Mouse (Mus musculus) lung, postnatal 0 days (tissue): ENCODE data around the gene Arid5b. TPM values are rescaled to one million over a fixed set of nuclear protein-coding genes. Genes with fewer than 3 reads are reported as not detected.

Experiments
- ATAC-seq: fragments of 200-750 bp; cut with Nextera tagmentation; 2 replicates; pipeline ENCODE4 v1.8.0; 2017; ENCODE audit warnings: moderate library complexity
- DNase-seq: peaks from one replicate; pipeline ENCODE4 v3.0.0-alpha.2; 2016; ENCODE audit warnings: low spot score
- H3K27ac ChIP-seq: fragments of 300-500 bp; sonication (generic); 2 replicates; pipeline ENCODE4 v1.5.1; 2014; ENCODE audit warnings: antibody characterized with exemption, mild to moderate bottlenecking, low read length, mixed read lengths
- H3K27me3 ChIP-seq: fragments of 300-500 bp; sonication (generic); replicated peaks from 2 replicates; pipeline ENCODE4 v1.6.1; 2014; ENCODE audit warnings: low read length, mixed read lengths; ENCODE audit not compliant: insufficient read depth
- H3K36me3 ChIP-seq: fragments of 300-500 bp; sonication (generic); 2 replicates; pipeline ENCODE4 v1.6.1; 2014; ENCODE audit warnings: low read length, mixed read lengths; ENCODE audit not compliant: insufficient read depth
- H3K4me1 ChIP-seq: fragments of 300-500 bp; sonication (generic); 2 replicates; pipeline ENCODE4 v1.6.1; 2014; ENCODE audit warnings: antibody characterized with exemption, low read depth, low read length, mixed read lengths; ENCODE audit not compliant: insufficient read depth
- H3K4me2 ChIP-seq: fragments of 300-500 bp; sonication (generic); replicated peaks from 2 replicates; pipeline ENCODE4 v1.6.1; 2014; ENCODE audit warnings: low read depth, mild to moderate bottlenecking, low read length, moderate library complexity, mixed read lengths
- H3K4me3 ChIP-seq: fragments of 300-500 bp; sonication (generic); 2 replicates; pipeline ENCODE4 v1.5.1; 2014; ENCODE audit warnings: low read depth, low read length
- H3K9ac ChIP-seq: fragments of 300-500 bp; sonication (generic); replicated peaks from 2 replicates; pipeline ENCODE4 v1.6.1; 2014; ENCODE audit warnings: low read depth, mild to moderate bottlenecking
- H3K9me3 ChIP-seq: fragments of 300-500 bp; sonication (generic); 2 replicates; pipeline ENCODE4 v1.6.1; 2016; ENCODE audit warnings: low read length, mixed read lengths
- CTCF ChIP-seq: IDR thresholded peaks from 2 replicates; pipeline ENCODE4 v1.5.1; 2016; ENCODE audit warnings: antibody characterized with exemption, mild to moderate bottlenecking
- EP300 ChIP-seq: IDR thresholded peaks from 2 replicates; pipeline ENCODE4 v1.6.1; 2016; ENCODE audit warnings: antibody characterized with exemption, mild to moderate bottlenecking, control low read depth
- WGBS: fragments of 180-500 bp; shearing (Covaris S2); extraction: QIAGEN DNeasy Blood & Tissue Kit; methylation state at CpG from one replicate; pipeline ENCODE4 v1.1.7; 2014; 5-methylcytosine and 5-hydroxymethylcytosine counted together
- polyA plus RNA-seq: library from polyadenylated mRNA; unstranded; fragments of >200 nt; fragmentation: Nextera tagmentation; extraction: Ambion mirVana; gene quantifications from 2 replicates; pipeline ENCODE4 v1.2.1, GENCODE M21; 2015

The Arid5b gene
- polyA plus RNA-seq, 1 experiment from 2014 or later: 42.8 TPM

DNA sequence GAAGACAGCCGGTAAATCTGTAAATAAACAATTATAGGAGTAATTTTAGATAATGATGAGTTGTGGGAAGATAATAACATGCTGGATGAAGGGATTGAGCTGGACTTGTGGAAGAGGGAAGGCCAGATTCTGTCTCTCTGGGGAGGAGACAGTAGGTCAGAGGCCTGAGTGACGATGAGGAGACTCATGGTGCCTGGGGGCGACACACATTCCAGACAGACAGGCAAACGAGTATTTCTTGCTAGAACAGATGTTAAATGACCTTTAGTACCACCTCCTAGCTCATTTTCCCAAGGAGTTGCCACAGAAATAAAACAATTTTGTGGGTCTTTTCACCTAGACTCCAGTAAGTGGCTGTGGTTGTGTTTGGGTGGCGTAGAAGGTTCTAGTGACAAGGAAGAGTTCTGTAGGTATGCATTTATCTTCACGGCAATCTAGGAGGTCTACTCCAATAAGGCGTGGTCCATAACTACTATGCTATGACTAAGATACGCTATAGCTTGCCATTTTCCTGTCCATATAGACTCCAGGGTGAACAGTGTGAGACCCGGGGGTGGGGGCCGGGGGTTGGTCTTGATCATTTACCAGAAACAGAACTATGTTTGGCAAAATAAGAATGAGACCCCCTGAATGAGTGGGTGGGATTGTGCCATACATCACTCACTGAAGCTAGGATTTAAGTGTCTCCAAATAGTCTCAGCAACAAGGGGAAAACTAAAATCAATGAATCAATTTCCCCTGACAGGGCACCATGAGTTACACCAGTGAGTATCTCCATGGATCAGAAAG, 100.6 kb downstream of the Arid5b start:
- Histone ChIP-seq H3K4me3 (no peak overlapping the region), H3K9ac (no peak overlapping the region), H3K4me2 (no peak overlapping the region), H3K4me1 (no peaks in the 10 kb centered on the region; the same call in 1 of the 2 replicates), H3K9me3 (no peaks in the 10 kb centered on the region), H3K27ac (no peak overlapping the region), H3K27me3 (no peaks in the 10 kb centered on the region), H3K36me3 (no peaks in the 10 kb centered on the region)
- DNase-seq: peak; percentile 45
- TF ChIP-seq EP300 (no peak), CTCF (no peak)
- 79% methylated on average over 10 of the region's 10 CpGs for WGBS
- ATAC-seq: peak; percentile 59

DNA sequence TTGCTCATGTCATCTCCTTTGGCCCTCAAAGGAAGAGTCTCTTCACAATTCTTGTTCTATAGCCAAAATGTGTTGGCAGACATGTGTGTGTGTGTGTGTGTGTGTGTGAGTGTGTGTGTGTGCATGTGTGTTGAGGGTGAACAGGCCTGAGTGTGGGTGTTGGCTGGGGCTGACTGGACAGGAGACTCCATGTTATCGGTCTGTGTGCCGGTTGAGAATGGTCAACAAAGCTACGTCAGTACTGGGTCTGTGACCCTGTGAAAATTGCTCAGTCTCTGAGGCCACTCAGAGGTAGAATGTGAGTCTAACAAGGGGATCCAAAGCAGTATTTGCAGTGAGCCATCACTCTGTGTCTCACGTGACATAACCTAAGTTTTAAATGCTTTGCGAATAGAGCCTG, 102.7 kb downstream of the Arid5b start:
- no peak for TF ChIP-seq EP300
- TF ChIP-seq CTCF: no peak
- no peak overlapping the region for H3K4me2 ChIP-seq
- no peaks in the 10 kb centered on the region; the same call in 1 of the 2 replicates for H3K4me1 ChIP-seq
- no peaks in the 10 kb centered on the region for H3K27me3 ChIP-seq
- no peaks in the 10 kb centered on the region for H3K36me3 ChIP-seq
- H3K9ac ChIP-seq: no peak overlapping the region
- ATAC-seq: no peak
- no peak overlapping the region for H3K27ac ChIP-seq
- no peak for DNase-seq
- no peak overlapping the region for H3K4me3 ChIP-seq
- no peaks in the 10 kb centered on the region for H3K9me3 ChIP-seq
- WGBS: 91% methylated on average over 5 of the region's 5 CpGs

DNA sequence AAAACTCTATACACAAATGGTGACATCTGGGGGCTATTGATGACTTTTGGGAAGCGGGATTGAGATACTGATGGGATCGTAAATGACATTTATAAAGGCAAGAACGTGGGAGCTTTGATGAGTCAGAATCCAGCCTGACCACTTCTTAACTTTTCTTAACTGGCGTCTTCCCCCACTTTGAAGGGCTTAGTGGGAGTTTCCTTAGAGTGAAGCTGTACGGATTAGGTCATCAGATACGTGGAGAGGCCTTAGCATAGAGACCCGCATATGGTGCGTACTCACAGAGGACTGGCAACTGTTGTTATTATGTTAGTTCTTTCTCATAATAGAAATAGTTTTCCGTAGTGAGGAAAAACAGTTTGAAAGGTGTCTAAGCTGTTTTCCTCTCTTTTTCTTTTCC, 104.9 kb downstream of the Arid5b start:
- TF ChIP-seq CTCF (no peak), EP300 (no peak)
- no peaks in the 10 kb centered on the region for H3K9me3 ChIP-seq
- DNase-seq: peak; percentile 61
- ATAC-seq: peak; percentile 52; the same call in 1 of the 2 replicates
- WGBS: 48% methylated on average over 9 of the region's 9 CpGs
- H3K27me3 ChIP-seq: no peaks in the 10 kb centered on the region
- H3K27ac ChIP-seq: no peak overlapping the region
- no peaks in the 10 kb centered on the region for H3K36me3 ChIP-seq
- H3K4me2 ChIP-seq: no peak overlapping the region
- H3K4me3 ChIP-seq: no peak overlapping the region
- H3K9ac ChIP-seq: no peak overlapping the region
- H3K4me1 ChIP-seq: peaks cover 10% of the 10 kb centered on the region; the same call in 1 of the 2 replicates

DNA sequence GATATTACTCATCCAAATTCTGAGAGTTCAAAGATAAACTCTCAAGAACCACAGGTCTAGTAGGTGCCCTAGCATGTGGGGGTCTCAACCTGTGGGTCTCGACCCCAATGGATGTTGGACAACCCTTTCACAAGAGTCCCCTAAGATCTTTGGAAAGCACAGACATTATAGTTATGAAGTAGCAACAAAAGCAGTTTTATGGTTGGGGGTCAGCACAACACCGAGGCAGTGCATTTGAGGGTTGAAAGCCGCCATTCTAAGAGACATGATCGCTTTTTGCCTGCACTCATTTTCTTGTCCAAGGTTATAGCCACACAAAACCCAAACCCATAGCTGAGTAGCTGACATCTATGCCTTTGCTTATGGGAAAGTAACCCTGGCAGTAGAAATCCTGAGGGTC, 105.6 kb downstream of the Arid5b start:
- DNase-seq (no peak), ATAC-seq (no peak)
- TF ChIP-seq CTCF: no peak
- TF ChIP-seq EP300: no peak
- H3K4me3 ChIP-seq: no peak overlapping the region
- H3K4me1 ChIP-seq: peaks cover 11% of the 10 kb centered on the region; the same call in 1 of the 2 replicates
- no peaks in the 10 kb centered on the region for H3K36me3 ChIP-seq
- H3K9ac ChIP-seq: no peak overlapping the region
- H3K9me3 ChIP-seq: no peaks in the 10 kb centered on the region
- 98% methylated on average over 4 of the region's 4 CpGs for WGBS
- H3K4me2 ChIP-seq: no peak overlapping the region
- no peak overlapping the region for H3K27ac ChIP-seq
- H3K27me3 ChIP-seq: no peaks in the 10 kb centered on the region

DNA sequence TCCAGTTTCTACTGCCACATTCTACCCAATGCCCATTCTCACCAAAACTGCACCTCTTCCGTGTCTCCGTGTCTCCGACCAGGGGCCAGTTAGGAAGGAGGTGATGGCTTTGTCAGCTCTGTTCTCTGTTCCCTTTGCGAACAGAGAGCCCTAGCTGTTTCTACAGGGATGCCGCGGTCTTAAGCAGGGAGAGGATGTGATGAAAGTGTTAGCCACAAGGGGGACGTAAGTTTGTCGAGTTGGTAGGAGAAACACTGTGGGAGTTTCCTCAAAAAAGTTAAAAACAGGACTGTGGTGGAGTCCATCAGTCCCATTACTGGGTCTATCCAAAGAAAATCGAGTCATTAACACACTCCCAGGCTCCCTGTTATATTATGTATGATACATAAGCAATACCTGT, 106.6 kb downstream of the Arid5b start:
- 70% methylated on average over 9 of the region's 9 CpGs for whole genome bisulfite sequencing
- Histone ChIP-seq H3K36me3 (no peaks in the 10 kb centered on the region), H3K9ac (no peak overlapping the region), H3K4me1 (peaks cover 13% of the 10 kb centered on the region; the same call in 1 of the 2 replicates), H3K9me3 (no peaks in the 10 kb centered on the region), H3K27ac (no peak overlapping the region), H3K27me3 (no peaks in the 10 kb centered on the region), H3K4me3 (no peak overlapping the region), H3K4me2 (no peak overlapping the region)
- ATAC-seq (no peak), DNase-seq (no peak)
- TF ChIP-seq CTCF (peak; percentile 62), EP300 (no peak)

DNA sequence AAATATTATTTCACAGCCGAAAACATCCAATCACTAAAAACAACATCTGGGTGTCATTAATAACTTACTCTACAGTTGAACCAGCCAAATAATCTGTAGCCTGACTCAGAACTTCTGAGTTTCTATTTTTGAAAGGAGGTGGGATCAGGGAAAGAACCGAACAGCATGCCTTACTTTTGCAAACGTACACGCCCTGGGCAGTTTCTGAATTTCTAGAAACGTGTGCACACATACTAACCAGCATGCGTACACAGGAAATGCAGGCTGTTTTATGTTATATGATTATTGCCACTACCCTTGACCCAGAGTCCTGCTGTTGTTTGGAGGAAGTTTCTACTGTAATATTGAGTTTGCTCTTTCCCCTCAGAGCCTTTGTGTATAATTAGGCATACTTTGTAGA, 109.9 kb downstream of the Arid5b start:
- Histone ChIP-seq H3K27ac (peak overlapping the region; percentile 15; the same call in 1 of the 2 replicates), H3K4me3 (no peak overlapping the region), H3K9me3 (no peaks in the 10 kb centered on the region), H3K27me3 (no peaks in the 10 kb centered on the region), H3K36me3 (no peaks in the 10 kb centered on the region), H3K9ac (no peak overlapping the region), H3K4me1 (peaks cover 14% of the 10 kb centered on the region; the same call in 1 of the 2 replicates), H3K4me2 (no peak overlapping the region)
- ATAC-seq: no peak; the same call in 1 of the 2 replicates
- TF ChIP-seq EP300: no peak
- peak; percentile 49 for DNase-seq
- WGBS: 24% methylated on average over 6 of the region's 6 CpGs
